Mouse (Mus musculus) neural tube, embryonic 13.5 days (tissue): ENCODE measurements around the gene Dydc2. TPM values are rescaled to one million over a fixed set of nuclear protein-coding genes. Genes with fewer than 3 reads are reported as not detected.

Source experiments
- ATAC-seq: fragments of 200-750 bp; cut with Nextera tagmentation; 2 replicates; pipeline ENCODE4 v1.8.0; 2017; ENCODE audit warnings: low read depth, mild to moderate bottlenecking, moderate TSS enrichment, moderate library complexity
- H3K27ac ChIP-seq: fragments of 300-500 bp; sonication (generic); replicated peaks from 2 replicates; pipeline ENCODE4 v1.5.1; 2015; ENCODE audit warnings: moderate library complexity, mild to moderate bottlenecking, inconsistent platforms
- H3K27me3 ChIP-seq: fragments of 300-500 bp; sonication (generic); 2 replicates; pipeline ENCODE4 v1.6.1; 2015; ENCODE audit warnings: mild to moderate bottlenecking, inconsistent platforms
- H3K36me3 ChIP-seq: fragments of 300-500 bp; sonication (generic); 2 replicates; pipeline ENCODE4 v1.6.1; 2015; ENCODE audit warnings: mild to moderate bottlenecking, inconsistent platforms
- H3K4me1 ChIP-seq: fragments of 300-500 bp; sonication (generic); replicated peaks from 2 replicates; pipeline ENCODE4 v1.6.1; 2015; ENCODE audit warnings: inconsistent platforms
- H3K4me2 ChIP-seq: fragments of 300-500 bp; sonication (generic); 2 replicates; pipeline ENCODE4 v1.6.1; 2015; ENCODE audit warnings: inconsistent platforms, mild to moderate bottlenecking, moderate library complexity
- H3K4me3 ChIP-seq: fragments of 300-500 bp; sonication (generic); 2 replicates; pipeline ENCODE4 v1.5.1; 2015; ENCODE audit warnings: mild to moderate bottlenecking, inconsistent platforms
- H3K9ac ChIP-seq: fragments of 300-500 bp; sonication (generic); 2 replicates; pipeline ENCODE4 v1.6.1; 2015; ENCODE audit warnings: moderate library complexity, mild to moderate bottlenecking, inconsistent platforms
- H3K9me3 ChIP-seq: fragments of 300-500 bp; sonication (generic); 2 replicates; pipeline ENCODE4 v1.6.1; 2016; ENCODE audit warnings: inconsistent platforms
- WGBS: fragments of 180-500 bp; shearing (Covaris S2); methylation state at CpG from one replicate; pipeline ENCODE4 v1.1.7; 2015; 5-methylcytosine and 5-hydroxymethylcytosine counted together
- polyA plus RNA-seq: library from polyadenylated mRNA; unstranded; fragments of >200 nt; fragmentation: Nextera tagmentation; extraction: Ambion mirVana; gene quantifications from 2 replicates; pipeline ENCODE4 v1.2.1, GENCODE M21; 2015

Gene Dydc2
- 0.39 TPM in 1 of 2 replicates, not detected in the other for polyA plus RNA-seq

- Histone ChIP-seq H3K4me2 (no peak within 1 kb of the TSS), H3K4me3 (no peak within 1 kb of the TSS), H3K27me3 (no peaks in the 10 kb centered on the region), H3K36me3 (no peaks in the 10 kb centered on the region), H3K4me1 (peaks cover 8% of the 10 kb centered on the region), H3K9me3 (no peaks in the 10 kb centered on the region), H3K9ac (no peak within 1 kb of the TSS), H3K27ac (no peak within 1 kb of the TSS)
- no peak for ATAC-seq
Measured at GRCm38 (mm10) chr14:41069108-41069507, at the start of gene Dydc2. Dydc2 (minus strand) TSS chr14:41069208.

GRCm38 (mm10) chr14:41116271-41116670 is 47.3 kb upstream of the Dydc2 start:
- WGBS = 88% methylated on average over 3 of the region's 3 CpGs
- Histone ChIP-seq H3K4me3 (no peak overlapping the region), H3K27me3 (no peaks in the 10 kb centered on the region), H3K36me3 (no peaks in the 10 kb centered on the region), H3K9me3 (no peaks in the 10 kb centered on the region), H3K27ac (no peak overlapping the region), H3K9ac (no peak overlapping the region), H3K4me1 (no peaks in the 10 kb centered on the region), H3K4me2 (no peak overlapping the region)
- no peak for ATAC-seq

- Histone ChIP-seq H3K4me2 (no peak overlapping the region), H3K27me3 (no peaks in the 10 kb centered on the region), H3K4me1 (no peaks in the 10 kb centered on the region), H3K9ac (no peak overlapping the region), H3K36me3 (no peaks in the 10 kb centered on the region), H3K9me3 (no peaks in the 10 kb centered on the region), H3K27ac (no peak overlapping the region), H3K4me3 (no peak overlapping the region)
- ATAC-seq = no peak
- 78% methylated on average over 4 of the region's 4 CpGs for WGBS
Measured at GRCm38 (mm10) chr14:41112944-41113343, 43.9 kb upstream of the Dydc2 start.

GRCm38 (mm10) chr14:41111031-41111668 is 42.1 kb upstream of the Dydc2 start:
- H3K4me3 ChIP-seq = no peak overlapping the region
- H3K36me3 ChIP-seq = no peaks in the 10 kb centered on the region
- ATAC-seq = no peak
- H3K4me2 ChIP-seq = no peak overlapping the region
- H3K27me3 ChIP-seq = no peaks in the 10 kb centered on the region
- WGBS = 92% methylated on average over 7 of the region's 7 CpGs
- no peak overlapping the region for H3K27ac ChIP-seq
- no peaks in the 10 kb centered on the region for H3K9me3 ChIP-seq
- no peak overlapping the region for H3K9ac ChIP-seq
- no peaks in the 10 kb centered on the region for H3K4me1 ChIP-seq

- Histone ChIP-seq H3K27ac (no peak within 1 kb of the TSS), H3K9ac (no peak within 1 kb of the TSS), H3K9me3 (no peaks in the 10 kb centered on the region), H3K27me3 (no peaks in the 10 kb centered on the region), H3K4me2 (no peak within 1 kb of the TSS), H3K36me3 (no peaks in the 10 kb centered on the region), H3K4me1 (no peaks in the 10 kb centered on the region), H3K4me3 (no peak within 1 kb of the TSS)
- no peak for ATAC-seq
- 73% methylated on average over 10 of the region's 10 CpGs for WGBS
Measured at GRCm38 (mm10) chr14:41104853-41105444, 35.9 kb upstream of the Dydc2 start, which contains the start of gene Mat1a. Mat1a (plus strand) TSS chr14:41105035.

GRCm38 (mm10) chr14:41102269-41102668 is 33.3 kb upstream of the Dydc2 start:
- Histone ChIP-seq H3K27ac (no peak overlapping the region), H3K4me1 (no peaks in the 10 kb centered on the region), H3K4me2 (no peak overlapping the region), H3K27me3 (no peaks in the 10 kb centered on the region), H3K4me3 (no peak overlapping the region), H3K36me3 (no peaks in the 10 kb centered on the region), H3K9me3 (no peaks in the 10 kb centered on the region), H3K9ac (no peak overlapping the region)
- ATAC-seq = no peak
- 85% methylated on average over 2 of the region's 2 CpGs for WGBS

GRCm38 (mm10) chr14:41101242-41101641 is 32.2 kb upstream of the Dydc2 start:
- H3K9ac ChIP-seq = no peak overlapping the region
- WGBS = 91% methylated on average over 5 of the region's 5 CpGs

GRCm38 (mm10) chr14:41100712-41101111 is 31.7 kb upstream of the Dydc2 start:
- no peak overlapping the region for H3K4me3 ChIP-seq
- no peaks in the 10 kb centered on the region for H3K4me1 ChIP-seq

More at GRCm38 (mm10) chr14:41101242-41101641, 32.2 kb upstream of the Dydc2 start:
- Histone ChIP-seq H3K4me3 (no peak overlapping the region), H3K27ac (no peak overlapping the region), H3K27me3 (no peaks in the 10 kb centered on the region), H3K36me3 (no peaks in the 10 kb centered on the region), H3K4me2 (no peak overlapping the region), H3K9me3 (no peaks in the 10 kb centered on the region), H3K4me1 (no peaks in the 10 kb centered on the region)
- no peak for ATAC-seq

GRCm38 (mm10) chr14:41098726-41099125 is 29.7 kb upstream of the Dydc2 start:
- no peak overlapping the region for H3K4me2 ChIP-seq
- H3K9me3 ChIP-seq = no peaks in the 10 kb centered on the region
- no peaks in the 10 kb centered on the region for H3K27me3 ChIP-seq
- no peaks in the 10 kb centered on the region for H3K4me1 ChIP-seq
- no peak overlapping the region for H3K9ac ChIP-seq
- WGBS = 79% methylated on average over 1 of the region's 1 CpGs
- no peaks in the 10 kb centered on the region for H3K36me3 ChIP-seq
- H3K27ac ChIP-seq = no peak overlapping the region
- ATAC-seq = no peak
- H3K4me3 ChIP-seq = no peak overlapping the region

More at GRCm38 (mm10) chr14:41100712-41101111, 31.7 kb upstream of the Dydc2 start:
- no peaks in the 10 kb centered on the region for H3K9me3 ChIP-seq
- H3K27me3 ChIP-seq = no peaks in the 10 kb centered on the region
- H3K4me2 ChIP-seq = no peak overlapping the region
- WGBS = 92% methylated on average over 3 of the region's 3 CpGs
- no peak for ATAC-seq
- H3K27ac ChIP-seq = no peak overlapping the region
- no peaks in the 10 kb centered on the region for H3K36me3 ChIP-seq
- no peak overlapping the region for H3K9ac ChIP-seq

- Histone ChIP-seq H3K27me3 (no peaks in the 10 kb centered on the region), H3K9me3 (no peaks in the 10 kb centered on the region), H3K4me3 (no peak overlapping the region), H3K36me3 (no peaks in the 10 kb centered on the region), H3K27ac (no peak overlapping the region), H3K4me2 (no peak overlapping the region), H3K9ac (no peak overlapping the region), H3K4me1 (no peaks in the 10 kb centered on the region)
- no peak for ATAC-seq
- WGBS = 90% methylated on average over 3 of the region's 3 CpGs
Measured at GRCm38 (mm10) chr14:41096296-41096860, 27.4 kb upstream of the Dydc2 start.

- no peak for ATAC-seq
- Histone ChIP-seq H3K9ac (no peak overlapping the region), H3K36me3 (no peaks in the 10 kb centered on the region), H3K4me1 (no peaks in the 10 kb centered on the region), H3K27me3 (no peaks in the 10 kb centered on the region), H3K9me3 (no peaks in the 10 kb centered on the region), H3K27ac (no peak overlapping the region), H3K4me3 (no peak overlapping the region), H3K4me2 (no peak overlapping the region)
- WGBS = 69% methylated on average over 1 of the region's 1 CpGs
Measured at GRCm38 (mm10) chr14:41094114-41094513, 25.1 kb upstream of the Dydc2 start.

- H3K27ac ChIP-seq = no peak overlapping the region
- no peak overlapping the region for H3K9ac ChIP-seq
- H3K36me3 ChIP-seq = no peaks in the 10 kb centered on the region
- WGBS = 49% methylated on average over 8 of the region's 8 CpGs
- ATAC-seq = no peak
- no peaks in the 10 kb centered on the region for H3K9me3 ChIP-seq
- H3K4me2 ChIP-seq = no peak overlapping the region
- H3K4me1 ChIP-seq = no peaks in the 10 kb centered on the region
- no peak overlapping the region for H3K4me3 ChIP-seq
- H3K27me3 ChIP-seq = no peaks in the 10 kb centered on the region
Measured at GRCm38 (mm10) chr14:41090777-41091176, 21.8 kb upstream of the Dydc2 start.
